Mouse (Mus musculus) E14TG2a.4 (cell line): ENCODE measurements around the gene Slc11a1.

Experiments used
- CTCF ChIP-seq: conservative IDR thresholded peaks from 2 replicates; pipeline ENCODE4 v1.5.1; 2014; ENCODE audit warnings: low read length
- NANOG ChIP-seq: IDR thresholded peaks from 2 replicates; pipeline ENCODE4 v1.6.1; 2014; ENCODE audit warnings: borderline replicate concordance, low read length, mixed read lengths
- POU5F1 ChIP-seq: IDR thresholded peaks from 2 replicates; pipeline ENCODE4 v1.6.1; 2014; ENCODE audit warnings: low read length, borderline replicate concordance

- TF ChIP-seq CTCF (no peak), NANOG (no peak), POU5F1 (no peak)
Measured at GRCm38 (mm10) chr1:74337241-74337771, 37.7 kb upstream of the Slc11a1 start.
